Mouse (Mus musculus) midbrain, embryonic 15.5 days (tissue): ENCODE results near the gene Noxred1. TPM values are rescaled to one million over a fixed set of nuclear protein-coding genes. Genes with fewer than 3 reads are reported as not detected.
"Not testable (repeated sequence)": the region's sequence is repeated elsewhere in the genome, so short reads cannot be mapped to it uniquely, and the experiment has no call there.

ENCODE experiments used
- ATAC-seq: fragments of 200-750 bp; cut with Nextera tagmentation; replicated peaks from 2 replicates; pipeline ENCODE4 v1.8.0; 2017; ENCODE audit warnings: moderate TSS enrichment
- H3K27ac ChIP-seq: fragments of 300-500 bp; sonication (generic); 2 replicates; pipeline ENCODE4 v1.5.1; 2015; ENCODE audit warnings: mild to moderate bottlenecking, inconsistent platforms
- H3K27me3 ChIP-seq: fragments of 300-500 bp; sonication (generic); replicated peaks from 2 replicates; pipeline ENCODE4 v1.6.1; 2015; ENCODE audit warnings: inconsistent platforms
- H3K36me3 ChIP-seq: fragments of 300-500 bp; sonication (generic); replicated peaks from 2 replicates; pipeline ENCODE4 v1.6.1; 2015; ENCODE audit warnings: inconsistent platforms
- H3K4me1 ChIP-seq: fragments of 300-500 bp; sonication (generic); 2 replicates; pipeline ENCODE4 v1.6.1; 2015; ENCODE audit warnings: inconsistent platforms
- H3K4me2 ChIP-seq: fragments of 300-500 bp; sonication (generic); 2 replicates; pipeline ENCODE4 v1.6.1; 2015; ENCODE audit warnings: inconsistent platforms, mild to moderate bottlenecking, moderate library complexity
- H3K4me3 ChIP-seq: fragments of 300-500 bp; sonication (generic); 2 replicates; pipeline ENCODE4 v1.5.1; 2015; ENCODE audit warnings: mild to moderate bottlenecking, inconsistent platforms
- H3K9ac ChIP-seq: fragments of 300-500 bp; sonication (generic); 2 replicates; pipeline ENCODE4 v1.6.1; 2015; ENCODE audit warnings: mild to moderate bottlenecking, inconsistent platforms
- H3K9me3 ChIP-seq: fragments of 300-500 bp; sonication (generic); 2 replicates; pipeline ENCODE4 v1.6.1; 2016; ENCODE audit warnings: inconsistent platforms
- WGBS: fragments of 180-500 bp; shearing (Covaris S2); methylation state at CpG from one replicate; pipeline ENCODE4 v1.1.7; 2015; ENCODE audit warnings: mixed read lengths; 5-methylcytosine and 5-hydroxymethylcytosine counted together
- polyA plus RNA-seq: library from polyadenylated mRNA; unstranded; fragments of >200 nt; fragmentation: Nextera tagmentation; extraction: Ambion mirVana; gene quantifications from 2 replicates; pipeline ENCODE4 v1.2.1, GENCODE M21; 2015

Noxred1 gene
- polyA plus RNA-seq = 1.6 and 1.7 TPM in 2 replicates

GRCm38 (mm10) chr12:87238632-87239031 is at the start of gene Noxred1:
Gene Noxred1 (minus strand): TSS chr12:87238732.
- no peak within 1 kb of the TSS for H3K9ac ChIP-seq
- no peak within 1 kb of the TSS for H3K4me3 ChIP-seq
- H3K27ac ChIP-seq = no peak within 1 kb of the TSS
- H3K27me3 ChIP-seq = no peaks in the 10 kb centered on the region
- H3K4me1 ChIP-seq = no peaks in the 10 kb centered on the region
- no peak within 1 kb of the TSS for H3K4me2 ChIP-seq
- ATAC-seq = no peak
- H3K9me3 ChIP-seq = no peaks in the 10 kb centered on the region
- 100% methylated on average over 1 of the region's 1 CpGs for WGBS
- H3K36me3 ChIP-seq = peaks cover 44% of the 10 kb centered on the region

DNA sequence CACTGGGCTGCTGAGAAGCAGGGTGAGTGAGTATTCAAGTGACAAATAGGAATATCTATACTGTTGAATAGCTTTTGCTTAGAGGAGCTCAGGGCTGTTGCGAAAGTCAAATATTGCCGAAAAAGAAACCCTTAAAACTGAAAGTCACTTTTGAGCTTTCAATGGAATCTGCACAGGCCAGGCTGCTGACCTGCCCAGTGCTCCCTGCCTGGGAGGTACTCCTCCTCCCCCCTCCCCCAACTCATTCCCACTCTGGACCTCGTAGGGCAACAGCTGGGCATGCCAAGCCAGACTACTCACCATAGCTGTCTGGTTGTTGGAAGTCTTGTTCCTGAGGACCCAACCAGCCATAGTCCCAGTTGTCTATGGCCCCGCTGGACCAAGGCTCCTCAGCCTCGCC is 46.2 kb upstream of the Noxred1 start:
- Histone ChIP-seq H3K27me3 (no peaks in the 10 kb centered on the region), H3K4me3 (no peak overlapping the region), H3K4me2 (no peak overlapping the region), H3K27ac (no peak overlapping the region), H3K4me1 (no peaks in the 10 kb centered on the region), H3K36me3 (no peaks in the 10 kb centered on the region), H3K9me3 (no peaks in the 10 kb centered on the region), H3K9ac (no peak overlapping the region)
- ATAC-seq = no peak
- 88% methylated on average over 5 of the region's 5 CpGs for WGBS

- Histone ChIP-seq H3K9ac (no peak overlapping the region), H3K36me3 (no peaks in the 10 kb centered on the region), H3K27me3 (no peaks in the 10 kb centered on the region), H3K4me3 (no peak overlapping the region), H3K9me3 (no peaks in the 10 kb centered on the region), H3K4me1 (no peaks in the 10 kb centered on the region), H3K4me2 (no peak overlapping the region), H3K27ac (no peak overlapping the region)
- WGBS = 78% methylated on average over 4 of the region's 4 CpGs
- no peak for ATAC-seq
These were observed 45.7 kb upstream of the Noxred1 start for GRCm38 (mm10) chr12:87284268-87284667.

- Histone ChIP-seq H3K27ac (no peak overlapping the region), H3K27me3 (no peaks in the 10 kb centered on the region), H3K36me3 (no peaks in the 10 kb centered on the region), H3K4me3 (no peak overlapping the region), H3K9ac (no peak overlapping the region), H3K4me2 (no peak overlapping the region), H3K4me1 (no peaks in the 10 kb centered on the region), H3K9me3 (no peaks in the 10 kb centered on the region)
- 57% methylated on average over 7 of the region's 7 CpGs for WGBS
- ATAC-seq = no peak
These were observed 45.2 kb upstream of the Noxred1 start for GRCm38 (mm10) chr12:87283706-87284105.

- no peaks in the 10 kb centered on the region for H3K9me3 ChIP-seq
- 93% methylated on average over 4 of the region's 4 CpGs for WGBS
- no peak overlapping the region for H3K27ac ChIP-seq
These were observed 44.2 kb upstream of the Noxred1 start for GRCm38 (mm10) chr12:87282743-87283142.

DNA sequence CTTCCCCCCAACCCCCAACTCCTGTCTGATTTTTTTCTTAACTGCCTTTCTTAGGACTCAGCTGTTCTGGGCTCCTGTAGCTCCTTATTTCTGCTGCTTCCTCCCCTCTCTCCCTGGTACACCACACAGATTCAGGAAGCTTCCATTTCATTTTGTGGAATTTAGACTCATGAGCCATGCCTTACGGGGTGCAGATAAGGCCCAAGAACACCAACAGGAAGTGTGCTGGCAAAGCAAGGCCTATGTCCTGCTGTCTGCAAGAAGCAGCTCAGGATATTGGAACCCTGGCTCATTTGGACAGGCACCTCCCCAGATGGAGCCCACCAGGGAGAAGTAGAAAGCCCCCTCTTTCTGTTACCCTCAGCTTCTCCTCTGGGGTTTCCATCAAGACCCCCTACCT is 43.2 kb upstream of the Noxred1 start:
- H3K36me3 ChIP-seq = no peaks in the 10 kb centered on the region
- H3K27me3 ChIP-seq = no peaks in the 10 kb centered on the region
- H3K4me3 ChIP-seq = no peak overlapping the region
- H3K9ac ChIP-seq = no peak overlapping the region
- H3K4me2 ChIP-seq = no peak overlapping the region
- no peaks in the 10 kb centered on the region for H3K9me3 ChIP-seq
- no peak for ATAC-seq
- H3K27ac ChIP-seq = no peak overlapping the region
- 100% methylated on average over 1 of the region's 1 CpGs for WGBS
- H3K4me1 ChIP-seq = no peaks in the 10 kb centered on the region

More at GRCm38 (mm10) chr12:87282743-87283142, 44.2 kb upstream of the Noxred1 start:
- H3K36me3 ChIP-seq = no peaks in the 10 kb centered on the region
- no peaks in the 10 kb centered on the region for H3K27me3 ChIP-seq
- no peak overlapping the region for H3K4me3 ChIP-seq
- no peaks in the 10 kb centered on the region for H3K4me1 ChIP-seq
- H3K9ac ChIP-seq = no peak overlapping the region
- ATAC-seq = no peak
- H3K4me2 ChIP-seq = no peak overlapping the region

GRCm38 (mm10) chr12:87279879-87280278 is 41.3 kb upstream of the Noxred1 start:
- ATAC-seq = no peak
- 34% methylated on average over 14 of the region's 14 CpGs for WGBS

DNA sequence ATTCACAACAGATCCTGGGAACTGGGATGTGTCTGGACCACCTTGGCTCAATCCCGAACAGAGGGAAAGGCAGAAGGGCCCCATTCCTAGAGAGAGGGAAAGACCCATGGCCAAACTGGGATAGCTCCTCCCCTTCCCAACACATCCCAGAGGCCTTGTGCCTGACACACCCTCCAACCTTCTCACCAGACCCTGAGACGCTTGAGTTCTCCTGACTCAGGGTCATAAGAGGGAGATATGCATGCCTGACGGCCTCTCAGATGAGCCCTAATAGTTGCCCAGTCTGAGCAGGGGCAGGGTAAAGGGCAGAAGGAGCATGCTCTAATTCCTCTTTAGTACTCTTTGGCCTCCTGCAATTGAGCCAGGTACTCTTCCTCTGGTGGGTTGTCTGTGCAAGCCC is 40.8 kb upstream of the Noxred1 start:
- Histone ChIP-seq H3K27me3 (no peaks in the 10 kb centered on the region), H3K27ac (no peak overlapping the region), H3K9ac (no peak overlapping the region), H3K4me2 (no peak overlapping the region), H3K4me3 (no peak overlapping the region), H3K4me1 (no peaks in the 10 kb centered on the region), H3K9me3 (no peaks in the 10 kb centered on the region), H3K36me3 (peaks cover 13% of the 10 kb centered on the region; the same call in 1 of the 2 replicates)
- WGBS = 53% methylated on average over 3 of the region's 3 CpGs
- no peak for ATAC-seq

More at GRCm38 (mm10) chr12:87279879-87280278, 41.3 kb upstream of the Noxred1 start:
- Histone ChIP-seq H3K27ac (no peak overlapping the region), H3K4me3 (no peak overlapping the region), H3K9ac (no peak overlapping the region), H3K9me3 (no peaks in the 10 kb centered on the region), H3K36me3 (peaks cover 9% of the 10 kb centered on the region; the same call in 1 of the 2 replicates), H3K4me2 (no peak overlapping the region), H3K27me3 (no peaks in the 10 kb centered on the region), H3K4me1 (no peaks in the 10 kb centered on the region)

GRCm38 (mm10) chr12:87278118-87278730 is 39.7 kb upstream of the Noxred1 start:
- ATAC-seq = no peak
- Histone ChIP-seq H3K27me3 (no peaks in the 10 kb centered on the region), H3K9me3 (no peaks in the 10 kb centered on the region), H3K9ac (no peak overlapping the region), H3K4me2 (no peak overlapping the region), H3K4me1 (no peaks in the 10 kb centered on the region), H3K27ac (no peak overlapping the region), H3K36me3 (peaks cover 23% of the 10 kb centered on the region), H3K4me3 (no peak overlapping the region)
- WGBS = 26% methylated on average over 6 of the region's 6 CpGs

DNA sequence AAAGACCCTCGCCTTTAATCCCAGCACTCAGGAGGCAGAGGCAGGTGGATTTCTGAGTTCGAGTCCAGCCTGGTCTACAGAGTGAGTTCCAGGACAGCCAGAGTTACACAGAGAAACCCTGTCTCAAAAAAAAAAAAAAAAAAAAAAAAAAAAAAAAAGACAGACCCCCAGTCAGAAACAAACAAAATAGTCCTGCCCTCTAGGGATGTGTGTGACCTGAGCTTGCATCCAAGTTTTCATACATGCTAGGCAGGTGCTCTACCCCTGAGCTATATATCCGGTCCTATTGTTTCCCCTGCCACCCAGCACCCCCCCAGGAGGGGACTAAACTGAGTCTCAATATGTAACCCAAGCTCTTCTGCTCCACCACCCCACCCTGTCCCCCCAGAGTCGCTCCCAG is 38.7 kb upstream of the Noxred1 start:
- H3K9me3 ChIP-seq, H3K4me1 ChIP-seq, ATAC-seq, H3K4me3 ChIP-seq, H3K27ac ChIP-seq, H3K27me3 ChIP-seq, H3K9ac ChIP-seq, H3K4me2 ChIP-seq: not testable (repeated sequence)
- 90% methylated on average over 4 of the region's 4 CpGs for WGBS
- peaks cover 31% of the 10 kb centered on the region for H3K36me3 ChIP-seq

DNA sequence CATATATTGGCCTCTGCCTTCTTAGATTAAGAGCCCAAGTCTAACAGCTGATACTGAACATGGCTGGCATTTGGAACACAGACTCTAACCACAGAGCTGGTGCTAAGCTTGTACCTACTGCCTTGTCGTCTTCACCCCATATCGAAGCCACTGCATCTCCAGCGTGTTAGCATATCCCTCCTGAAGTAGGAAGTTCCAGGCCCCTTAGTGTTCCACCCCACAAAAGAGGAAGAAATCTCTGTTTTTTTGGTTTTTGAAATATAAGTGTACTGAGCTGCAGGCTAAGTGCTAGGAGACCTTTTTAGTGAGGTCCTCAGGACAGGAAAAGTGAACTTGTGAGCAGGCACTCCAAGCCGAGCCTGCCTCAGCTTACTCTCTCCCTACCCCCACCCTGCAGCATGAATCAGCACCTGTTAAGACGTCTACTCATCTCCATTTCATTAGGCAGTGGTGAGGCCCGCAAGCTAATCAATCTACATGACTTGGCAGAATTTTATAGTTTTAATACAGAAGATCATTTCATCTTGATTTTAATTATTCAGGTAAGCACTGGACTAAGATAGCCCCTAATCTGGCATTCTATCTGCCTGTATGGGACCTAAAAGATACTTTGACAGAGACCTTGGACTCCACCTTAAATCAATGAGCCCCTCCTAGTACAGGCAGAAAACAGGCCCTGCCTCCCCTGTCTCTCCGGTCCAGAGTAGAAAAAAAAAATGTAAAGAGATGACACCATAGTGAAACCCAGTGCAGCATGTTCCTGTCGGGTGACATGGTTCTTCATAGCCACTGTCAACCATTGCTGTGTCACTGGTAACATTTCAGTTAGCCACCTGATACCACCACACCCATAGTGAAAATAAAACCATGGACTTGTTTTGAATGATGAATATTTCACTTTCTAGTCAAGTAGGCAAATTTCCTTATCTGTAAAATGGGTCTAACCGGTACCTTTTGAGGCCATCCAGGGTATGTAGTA is 36.6 kb upstream of the Noxred1 start:
- Histone ChIP-seq H3K27me3 (no peaks in the 10 kb centered on the region), H3K4me3 (no peak overlapping the region), H3K27ac (no peak overlapping the region), H3K4me1 (no peaks in the 10 kb centered on the region), H3K9ac (no peak overlapping the region), H3K4me2 (no peak overlapping the region), H3K36me3 (peaks cover 43% of the 10 kb centered on the region), H3K9me3 (no peaks in the 10 kb centered on the region)
- no peak for ATAC-seq
- WGBS = 91% methylated on average over 9 of the region's 9 CpGs

DNA sequence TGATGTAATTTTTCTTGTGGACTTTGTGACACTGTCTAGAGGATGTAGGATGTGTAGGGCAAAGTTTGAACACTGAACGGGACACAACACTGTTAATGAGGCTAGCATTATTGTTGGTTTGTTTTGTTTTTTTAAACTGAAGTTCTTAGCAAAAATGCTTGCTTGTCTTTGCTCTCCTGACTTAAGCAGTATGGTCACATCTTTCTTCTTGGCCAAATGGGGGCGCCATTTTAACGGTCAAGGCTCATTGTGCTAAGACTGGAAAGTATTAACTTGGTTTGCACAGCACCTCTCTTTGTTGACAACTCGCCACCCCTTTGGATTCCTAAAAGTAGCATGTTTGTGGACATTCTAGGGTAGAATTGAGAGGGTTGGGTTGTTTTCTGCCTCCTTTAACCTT is 29.1 kb upstream of the Noxred1 start:
- no peak for ATAC-seq
- WGBS = 24% methylated on average over 4 of the region's 4 CpGs
- Histone ChIP-seq H3K27ac (no peak overlapping the region), H3K4me2 (peak overlapping the region; percentile 93), H3K36me3 (peaks cover 32% of the 10 kb centered on the region), H3K4me3 (peak overlapping the region; percentile 83), H3K4me1 (peaks cover 30% of the 10 kb centered on the region), H3K9me3 (no peaks in the 10 kb centered on the region), H3K27me3 (no peaks in the 10 kb centered on the region), H3K9ac (peak overlapping the region; percentile 85; the same call in 1 of the 2 replicates)
